Mouse (Mus musculus): Measurements from ENCODE around the gene Cops2.

GRCm38 (mm10) chr2:125800428-125800827 lies 58.5 kb downstream of the Cops2 start:
- TF ChIP-seq CTCF (IDR thresholded peaks at IDR 0.05; ENCODE audit: borderline replicate concordance, insufficient read depth, low read depth, low read length) (no peak), POLR2A (IDR thresholded peaks at IDR 0.05; ENCODE audit: borderline replicate concordance, insufficient read depth, low read length) (no peak)
